Mouse (Mus musculus) spleen, postnatal 14 days (tissue): ENCODE measurements around the gene Pbx2.

ENCODE experiments used
- DNase-seq, 2 experiments: peaks; one replicate each; pipeline ENCODE4 v3.0.0; 2021 to 2022; ENCODE audit warnings: low spot score in 2 of 2

Gene Pbx2

GRCm38 (mm10) chr17:34629221-34629751 lies 38.2 kb downstream of the Pbx2 start, which contains the start of gene Prrt1:
Prrt1 (plus strand) TSS chr17:34629533.
- DNase-seq: no peak

DNA sequence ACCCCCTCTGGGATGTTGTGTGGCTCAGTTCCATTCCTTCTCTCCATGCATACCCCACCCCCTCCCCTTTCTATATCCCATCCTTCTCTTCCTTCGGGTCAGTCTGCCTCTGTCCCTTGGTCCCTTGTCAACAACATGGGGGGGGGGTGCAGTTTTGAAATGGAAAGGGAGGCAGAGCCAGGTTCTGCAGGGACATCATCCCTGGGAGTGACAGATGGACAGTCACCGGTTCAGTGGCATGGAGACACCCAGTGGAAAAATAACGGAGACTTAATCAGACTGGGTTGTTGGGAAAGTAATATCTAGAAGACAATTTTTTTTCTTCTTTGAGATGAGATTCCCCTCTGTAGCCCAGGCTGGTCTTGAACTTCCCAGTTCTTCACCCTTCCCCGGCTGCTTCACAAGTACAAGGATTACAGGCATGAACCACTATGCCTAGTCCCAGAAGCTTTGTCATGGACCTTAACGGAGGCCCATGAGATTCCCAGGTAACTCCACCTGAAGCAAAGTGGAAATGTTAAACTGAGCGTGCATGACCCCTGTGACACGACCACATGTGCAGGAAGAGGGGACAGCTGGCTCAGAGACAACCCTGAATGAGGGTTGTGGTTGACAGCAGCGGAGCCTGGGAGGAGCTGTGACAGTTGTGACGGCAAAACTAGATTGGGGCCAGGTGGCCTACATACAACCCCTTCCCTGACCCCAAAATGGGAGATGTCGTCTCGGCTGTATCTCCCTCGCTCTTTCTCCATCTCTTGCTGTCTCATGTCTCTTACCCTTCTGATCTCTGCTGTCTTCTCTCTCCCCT lies 38.9 kb downstream of the Pbx2 start:
- no peak for DNase-seq

GRCm38 (mm10) chr17:34630761-34631301 lies 39.8 kb downstream of the Pbx2 start:
- DNase-seq: no peak

DNA sequence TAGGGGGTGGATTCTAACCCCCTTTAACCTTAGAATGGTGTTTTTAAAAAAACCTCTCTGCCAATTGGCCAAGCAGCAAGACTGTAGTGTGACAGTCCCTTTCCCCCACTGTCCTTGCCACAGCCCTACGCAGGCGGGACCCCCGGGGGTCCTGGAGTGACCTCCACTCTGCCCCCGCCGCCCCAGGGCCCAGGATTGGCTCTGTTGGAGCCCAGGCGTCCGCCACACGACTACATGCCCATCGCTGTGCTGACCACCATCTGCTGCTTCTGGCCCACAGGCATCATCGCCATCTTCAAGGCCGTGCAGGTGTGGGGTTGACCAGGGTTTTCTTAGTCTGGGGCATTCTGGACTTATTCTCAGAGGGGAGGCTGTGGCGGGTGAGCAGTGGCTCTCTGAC lies 40.6 kb downstream of the Pbx2 start:
- no peak for DNase-seq

- peak in 1 of 2 experiments; percentile 43 for DNase-seq
These were observed 41.2 kb downstream of the Pbx2 start for GRCm38 (mm10) chr17:34632261-34632691.

DNA sequence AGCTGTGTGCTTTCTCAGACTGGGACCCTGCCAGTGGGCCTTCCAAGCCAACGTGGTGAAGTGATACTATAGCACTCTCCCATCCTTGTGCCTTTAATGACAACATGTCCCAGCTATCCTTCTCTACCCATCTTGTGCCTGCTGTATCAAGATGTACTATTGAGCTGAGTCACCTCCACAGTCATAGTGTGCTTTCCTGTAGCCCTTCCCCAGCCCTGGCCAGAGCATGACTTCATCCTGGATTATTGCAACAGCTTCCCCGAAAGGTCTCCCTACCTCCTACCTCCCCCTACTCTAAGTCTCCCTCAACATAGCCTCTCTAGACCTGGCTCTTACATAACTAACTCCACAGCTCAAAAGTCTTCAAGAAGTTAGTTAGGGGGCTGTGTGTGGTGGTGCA lies 44.6 kb downstream of the Pbx2 start:
- no peak for DNase-seq

DNA sequence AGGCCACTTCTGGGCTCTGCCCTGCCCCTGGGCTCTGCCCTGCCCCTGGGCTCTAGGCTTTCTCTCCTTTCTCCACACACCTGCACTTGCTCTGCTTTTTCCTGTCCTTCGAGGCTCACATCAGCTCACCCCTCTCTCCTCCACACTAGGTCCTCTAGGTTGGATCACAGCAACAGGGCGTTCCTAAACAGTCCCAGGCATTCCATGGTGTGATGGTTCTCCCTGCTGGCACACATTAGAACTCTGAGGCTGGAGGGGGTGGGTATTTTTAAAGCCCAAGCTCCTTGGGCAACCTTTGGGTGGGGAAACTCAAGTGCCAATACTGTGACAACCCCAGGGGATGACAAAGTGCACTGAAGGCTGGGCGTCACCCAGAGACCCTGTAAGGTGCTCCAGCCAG lies 46.4 kb downstream of the Pbx2 start:
- DNase-seq: no peak

DNA sequence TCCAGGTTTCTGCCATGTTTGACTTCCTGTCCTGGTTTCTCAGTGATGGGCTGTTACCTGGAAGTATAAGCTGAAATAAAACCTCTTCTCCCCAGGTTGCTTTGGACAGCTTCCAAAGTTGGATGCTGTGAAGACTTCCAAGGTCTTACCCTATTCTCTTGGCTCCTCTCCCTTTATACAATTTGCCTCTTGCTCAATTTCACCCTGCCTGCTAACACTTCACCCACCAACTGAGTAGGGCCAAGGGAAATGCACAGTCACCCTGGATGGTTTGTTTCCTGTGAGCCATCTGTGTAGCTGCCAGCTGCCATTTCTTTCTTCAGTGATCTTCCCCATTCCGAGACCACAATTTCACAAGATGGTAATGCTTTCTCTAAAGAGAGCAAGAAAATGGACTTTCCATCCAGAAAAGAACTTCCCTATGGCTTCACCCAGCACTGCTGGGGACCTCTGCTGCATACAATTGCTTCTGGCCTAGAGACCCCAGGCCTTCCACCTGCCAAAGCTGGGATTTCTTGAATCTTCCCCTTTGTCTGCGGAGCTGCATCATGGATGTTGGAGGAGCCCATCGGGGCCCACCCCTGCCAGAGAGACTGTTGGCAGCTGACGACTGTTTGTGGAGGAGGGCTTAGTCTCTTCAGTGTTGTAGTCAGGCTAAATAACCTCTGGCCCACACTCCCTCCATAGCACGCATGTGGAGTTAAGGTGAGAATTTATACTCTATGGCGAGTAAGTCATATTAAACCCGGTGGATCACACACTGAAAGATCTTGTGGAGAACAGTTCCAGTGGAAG lies 48.6 kb downstream of the Pbx2 start:
- DNase-seq: no peak

DNA sequence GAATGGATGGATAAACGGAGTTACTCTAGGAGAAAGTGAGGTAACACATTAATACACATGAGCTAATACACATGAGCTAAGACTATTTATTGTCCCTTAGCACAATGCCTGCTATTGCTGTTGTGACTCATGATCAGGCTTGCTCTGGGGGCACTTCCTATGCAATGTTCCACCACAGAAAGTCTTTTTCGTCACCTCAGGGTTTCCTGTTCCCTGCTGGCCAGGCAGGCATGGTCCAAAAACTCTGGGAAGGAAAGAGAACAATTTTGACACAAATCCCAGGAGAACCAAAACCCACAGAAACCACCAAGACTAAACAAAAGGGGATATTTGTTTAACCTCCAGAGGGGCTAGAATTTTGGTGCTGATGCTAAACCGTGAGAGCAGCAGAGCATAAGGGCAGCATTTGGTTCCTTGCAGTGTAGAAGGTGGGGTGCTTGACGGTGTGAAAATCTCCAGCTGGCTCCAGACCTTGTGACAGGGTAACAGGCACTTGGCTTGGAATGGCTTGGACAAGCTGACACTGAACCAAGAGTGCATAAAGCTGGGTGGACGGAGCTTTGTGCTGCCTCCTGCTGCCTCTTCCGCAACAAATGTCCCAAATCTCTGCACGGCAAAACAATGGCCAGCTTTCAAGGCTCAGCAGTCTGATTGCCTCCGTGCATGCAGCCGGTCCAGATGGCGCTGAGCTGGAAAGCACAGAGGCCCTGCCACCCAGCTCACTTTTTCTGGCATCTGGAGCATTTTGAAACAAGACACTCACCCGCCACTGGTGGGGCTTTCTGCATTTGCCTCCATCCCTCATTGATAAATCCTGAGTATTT lies 49.9 kb downstream of the Pbx2 start:
- DNase-seq: no peak

- DNase-seq: no peak
These were observed 50.9 kb downstream of the Pbx2 start for GRCm38 (mm10) chr17:34641945-34642344.

DNA sequence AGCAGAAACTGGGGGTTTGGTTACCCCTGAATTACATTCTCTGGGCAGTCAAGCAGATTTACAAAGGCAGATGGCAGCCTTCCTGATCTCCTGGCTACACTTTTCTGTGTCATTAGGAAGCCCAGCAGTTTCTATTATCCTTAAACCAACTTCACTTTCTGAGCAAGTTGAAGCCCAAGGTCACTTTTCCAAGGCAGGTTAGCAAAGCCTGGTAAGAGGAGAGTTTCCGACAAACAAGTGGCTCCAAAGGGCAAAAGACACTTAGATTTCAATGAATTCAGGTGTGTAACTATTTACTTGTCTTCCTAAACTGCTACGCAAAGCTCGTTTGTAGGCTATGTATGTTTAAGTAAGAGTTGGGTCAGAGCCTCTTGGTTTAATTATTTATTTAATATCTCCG lies 52.3 kb downstream of the Pbx2 start:
- no peak for DNase-seq

DNA sequence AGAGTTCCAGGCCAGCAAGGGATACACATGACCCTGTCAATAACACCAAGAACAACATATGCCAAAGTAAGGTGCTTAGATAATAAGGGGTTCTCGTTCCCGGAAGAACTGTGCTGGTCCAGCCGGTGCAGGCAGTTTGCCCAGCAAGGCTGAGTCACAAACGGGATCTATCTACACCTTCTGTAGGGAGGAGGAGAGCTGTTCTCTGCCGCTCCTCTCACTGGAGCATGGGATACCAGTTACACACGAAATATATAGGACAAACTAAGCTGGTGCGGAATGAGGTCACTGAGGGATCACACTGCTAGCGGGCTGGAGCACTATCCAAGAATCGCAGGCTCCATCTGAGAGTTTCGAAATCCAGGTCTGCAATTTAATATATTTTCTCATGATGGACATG lies 52.9 kb downstream of the Pbx2 start:
- no peak for DNase-seq

DNA sequence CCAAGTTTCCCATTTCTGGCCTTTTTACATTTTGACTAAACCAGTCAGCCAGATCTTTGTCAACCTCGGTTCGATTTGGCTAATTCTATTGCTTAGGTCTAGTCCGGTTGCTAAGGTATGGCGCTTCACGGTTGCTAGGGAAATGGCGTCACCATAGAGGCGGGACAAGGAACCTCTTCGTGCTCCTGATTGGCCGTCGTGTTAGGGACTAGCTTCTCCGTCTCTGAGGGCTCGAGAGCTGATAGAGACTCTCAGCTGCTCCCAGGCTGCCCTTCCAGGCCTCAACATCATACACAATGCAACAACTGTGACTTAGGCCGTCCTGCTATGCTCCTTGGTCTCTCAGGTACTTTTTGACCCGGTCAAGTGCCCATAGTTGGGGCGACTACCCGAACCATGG lies 53.5 kb downstream of the Pbx2 start, which contains the start of gene Fkbpl:
Gene Fkbpl (plus strand): TSS at position 157 of the 400 bp plus-strand sequence.
- peak; percentile 82 to 93 for DNase-seq

GRCm38 (mm10) chr17:34645256-34645829 lies 54.3 kb downstream of the Pbx2 start:
- no peak for DNase-seq

GRCm38 (mm10) chr17:34645831-34646511 lies 54.9 kb downstream of the Pbx2 start:
- DNase-seq: no peak
